Mouse (Mus musculus): ENCODE results near the gene Gm10226.
"Not testable (repeated sequence)": the region's sequence is repeated elsewhere in the genome, so short reads cannot be mapped to it uniquely, and the experiment has no call there.

Gm10226 gene

GRCm38 (mm10) chr17:21691560-21691959, at the start of gene Gm10226:
Gene Gm10226, plus strand, starts transcription at chr17:21691860.
- no peak for DNase-seq

GRCm38 (mm10) chr17:21648791-21649190, 42.9 kb upstream of the Gm10226 start:
- no peak for DNase-seq

GRCm38 (mm10) chr17:21649936-21650335, 41.7 kb upstream of the Gm10226 start:
- no peak for DNase-seq

DNA sequence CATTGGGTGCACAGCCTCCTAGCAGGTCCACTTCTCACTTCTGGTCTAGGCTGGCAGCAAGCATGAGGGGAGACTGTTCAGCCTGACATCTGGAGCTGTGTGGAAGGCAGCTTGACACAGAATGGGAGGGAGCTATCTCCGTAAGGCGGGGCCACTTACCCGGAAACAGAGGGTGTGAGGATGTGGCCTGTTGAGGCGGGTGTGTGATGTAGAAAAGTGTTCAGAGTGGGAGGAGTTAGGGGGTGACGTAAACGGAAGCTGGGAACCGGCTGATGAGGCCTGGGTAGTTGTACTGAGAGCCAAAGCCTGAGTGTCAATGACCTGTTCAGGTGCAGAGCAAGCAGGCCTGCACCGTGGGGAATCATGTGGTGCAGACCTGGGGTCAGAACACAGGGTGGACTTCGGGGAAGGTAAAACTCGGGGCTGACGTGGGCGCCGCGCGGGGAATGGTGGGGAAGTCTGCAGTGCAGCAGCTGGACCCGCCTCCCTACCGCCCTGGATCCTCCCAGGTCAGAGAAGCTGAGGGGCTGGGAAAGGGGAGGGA, 41.2 kb upstream of the Gm10226 start, which contains the start of gene Zfp983:
TSS of gene Zfp983 (plus strand) at position 261 of the 544 bp plus-strand sequence.
- peak; percentile 99 for DNase-seq

DNA sequence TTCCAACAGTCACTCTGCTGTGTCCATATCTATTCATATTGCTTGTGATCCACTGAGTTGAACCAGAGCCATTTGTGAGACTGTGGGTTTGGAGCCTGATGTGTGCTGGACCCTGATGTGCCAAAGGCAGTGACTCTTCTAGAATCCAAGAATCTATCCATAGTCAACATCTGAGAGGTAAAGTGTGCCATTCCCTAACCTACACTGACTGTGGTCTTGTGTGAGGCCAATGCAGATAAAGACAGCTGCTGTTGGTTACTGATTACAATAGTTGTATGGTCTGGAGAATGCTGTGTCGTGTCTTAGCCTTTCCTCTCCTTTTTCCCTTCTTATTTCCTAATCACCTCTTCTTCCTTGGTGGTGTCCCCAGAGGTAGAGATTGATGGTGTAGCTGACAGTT, 12.8 kb upstream of the Gm10226 start:
- not testable (repeated sequence) for DNase-seq

DNA sequence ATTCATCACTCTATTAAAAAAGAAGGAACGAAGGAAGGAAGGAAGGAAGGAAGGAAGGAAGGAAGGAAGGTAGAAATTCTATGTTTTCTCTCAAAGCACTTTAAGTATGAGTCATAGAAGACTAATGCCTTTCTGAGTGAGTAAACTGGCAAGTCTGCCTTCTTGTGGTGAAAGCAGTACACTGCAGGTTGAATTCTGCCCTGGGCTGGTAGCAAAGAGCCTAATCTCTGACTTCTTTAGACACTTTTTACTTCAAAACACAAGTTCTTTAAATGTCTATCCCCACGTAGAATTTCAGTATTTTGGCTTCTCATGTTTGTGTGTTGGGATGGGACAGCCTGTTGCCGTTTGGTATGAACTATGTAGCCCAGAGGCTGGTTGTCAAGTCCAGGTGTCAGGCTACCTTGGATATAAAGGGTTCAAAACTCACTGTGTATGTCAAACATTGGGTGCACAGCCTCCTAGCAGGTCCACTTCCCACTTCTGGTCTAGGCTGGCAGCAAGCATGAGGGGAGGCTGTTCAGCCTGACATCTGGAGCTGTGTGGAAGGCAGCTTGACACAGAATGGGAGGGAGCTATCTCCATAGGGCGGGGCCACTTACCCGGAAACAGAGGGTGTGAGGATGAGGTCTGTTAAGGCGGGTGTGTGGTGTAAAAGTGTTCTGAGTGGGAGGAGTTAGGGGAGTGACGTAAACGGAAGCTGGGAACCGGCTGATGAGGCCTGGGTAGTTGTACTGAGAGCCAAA, 12.2 kb upstream of the Gm10226 start:
- peak; percentile 99 for DNase-seq

DNA sequence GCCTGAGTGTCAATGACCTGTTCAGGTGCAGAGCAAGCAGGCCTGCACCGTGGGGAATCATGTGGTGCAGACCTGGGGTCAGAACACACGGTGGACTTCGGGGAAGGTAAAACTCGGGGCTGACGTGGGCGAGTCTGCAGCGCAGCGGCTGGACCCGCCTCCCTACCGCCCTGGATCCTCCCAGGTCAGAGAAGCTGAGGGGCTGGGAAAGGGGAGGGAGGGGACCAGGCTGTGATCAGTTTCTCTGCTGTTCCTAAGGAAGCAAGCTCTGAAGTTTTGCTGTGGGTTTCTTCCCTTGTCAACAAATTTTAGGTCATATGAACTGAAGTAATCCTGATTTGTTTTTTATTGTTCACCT, 11.7 kb upstream of the Gm10226 start:
- DNase-seq: not testable (repeated sequence)

DNA sequence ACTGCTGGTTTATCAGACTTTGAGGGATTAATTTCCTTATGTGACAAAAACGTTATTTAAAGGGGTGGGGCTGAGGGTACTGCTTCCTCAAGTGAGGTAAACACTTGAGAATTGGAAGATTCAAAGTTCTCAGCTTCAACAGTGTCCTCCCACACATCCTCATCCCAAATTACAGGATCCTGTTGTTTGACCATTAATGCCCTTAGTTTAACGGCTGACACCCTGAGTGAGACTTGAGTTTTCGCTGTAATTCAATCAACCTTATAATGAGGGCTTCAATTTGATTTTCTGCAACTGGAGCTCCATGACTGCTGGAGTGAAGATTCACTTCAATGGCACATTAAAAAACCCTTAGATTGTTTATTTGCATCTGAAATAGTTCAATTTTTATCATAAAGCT, 1.7 kb downstream of the Gm10226 start:
- no peak for DNase-seq

DNA sequence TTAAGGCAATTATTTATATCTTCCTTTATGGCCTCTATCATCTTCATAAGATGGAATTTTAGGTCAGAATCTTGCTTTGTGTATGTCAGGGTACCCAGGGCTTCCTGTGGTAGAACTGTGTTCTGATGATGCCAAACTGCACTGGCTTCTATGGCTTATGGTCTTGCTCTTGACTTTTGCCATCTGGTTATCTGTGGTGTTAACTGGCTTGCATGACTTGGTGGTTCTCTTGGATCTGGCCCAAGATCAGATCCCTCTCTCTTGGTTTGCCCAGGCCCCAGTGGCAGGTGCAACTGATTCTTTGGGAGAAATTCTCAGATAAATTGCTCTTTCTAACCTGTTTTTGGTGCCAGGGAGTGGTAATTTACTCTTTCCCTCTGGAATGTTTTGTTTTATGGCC, 4.4 kb downstream of the Gm10226 start:
- no peak for DNase-seq

GRCm38 (mm10) chr17:21702281-21703240, 10.9 kb downstream of the Gm10226 start:
- no peak for DNase-seq

DNA sequence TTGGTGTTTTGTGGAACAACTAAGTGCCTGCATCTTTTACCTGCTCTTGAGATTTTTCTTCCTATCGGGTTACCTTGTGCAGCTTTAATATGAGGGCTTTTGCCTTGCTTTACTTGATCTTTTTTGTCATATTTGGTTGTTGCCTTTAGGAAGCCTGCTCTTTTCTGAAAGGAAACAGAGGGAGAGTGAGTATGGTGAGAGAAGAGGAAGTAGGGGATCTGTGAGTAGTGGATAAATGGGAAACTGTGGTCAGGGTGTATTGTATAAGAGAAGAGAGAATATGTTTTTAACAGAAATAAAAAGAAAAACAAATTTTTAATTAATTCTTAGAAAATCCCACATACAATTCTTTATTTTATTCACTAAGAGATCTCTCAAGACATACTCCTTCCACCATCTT, 11.8 kb downstream of the Gm10226 start:
- no peak for DNase-seq

DNA sequence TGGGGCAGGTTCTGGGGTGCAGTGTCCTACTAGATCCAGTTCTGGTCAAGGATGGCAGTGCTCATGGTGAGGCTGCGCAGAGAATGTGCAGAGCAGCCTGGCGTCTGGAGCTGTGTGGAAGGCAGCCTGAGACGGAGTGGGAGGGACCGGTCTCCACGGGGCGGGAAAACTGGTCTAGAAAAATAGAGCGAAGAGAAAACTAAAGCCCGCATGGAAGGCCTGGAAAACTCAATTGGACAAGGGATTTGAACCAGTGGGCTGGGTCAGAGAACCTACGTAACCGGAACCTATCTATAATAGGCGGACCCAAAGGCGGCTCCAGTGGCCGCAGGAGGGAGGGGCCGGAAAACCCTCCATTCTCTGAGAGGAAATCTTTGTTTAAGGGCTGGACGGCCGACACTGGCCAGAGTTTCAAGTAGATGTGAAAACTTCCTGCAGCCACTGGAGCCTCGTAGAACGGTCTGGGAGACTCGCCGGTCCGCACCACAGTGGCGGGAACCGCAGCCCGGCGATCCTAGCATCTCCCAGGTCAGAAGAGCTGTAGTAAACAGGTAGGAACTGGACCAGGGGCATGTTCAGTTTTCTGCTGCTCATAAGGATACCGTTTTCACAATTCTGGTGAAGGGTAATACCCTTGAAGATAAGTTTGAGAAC, 15.8 kb downstream of the Gm10226 start, which contains the start of gene Zfp760:
TSS of gene Zfp760 (plus strand) at position 399 of the 654 bp plus-strand sequence.
- peak; percentile 99 for DNase-seq

GRCm38 (mm10) chr17:21708401-21708800, 16.7 kb downstream of the Gm10226 start:
- no peak for DNase-seq

DNA sequence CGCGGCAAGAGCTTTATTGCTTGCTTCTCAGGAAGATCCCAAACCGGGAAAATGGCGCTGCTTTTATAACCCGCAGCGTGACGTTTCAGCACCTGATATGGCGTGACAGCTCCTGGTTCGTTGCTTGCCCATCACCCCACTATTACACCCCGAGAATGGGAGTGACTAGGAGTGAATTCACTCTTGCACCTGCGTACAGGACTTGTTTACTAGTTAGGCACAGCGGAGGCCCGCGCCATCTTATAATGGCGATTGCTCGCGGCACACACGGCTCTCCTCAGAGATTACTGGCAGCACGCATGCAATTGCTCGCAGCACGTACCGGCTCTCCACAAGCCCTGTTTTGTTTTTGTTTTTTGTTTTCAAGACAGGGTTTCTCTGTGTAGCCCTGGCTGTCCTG, 38.8 kb downstream of the Gm10226 start, which contains the start of gene Zfp229:
TSS of gene Zfp229 (plus strand) at position 301 of the 400 bp plus-strand sequence.
- not testable (repeated sequence) for DNase-seq

GRCm38 (mm10) chr17:21733049-21733448, 41.4 kb downstream of the Gm10226 start:
- DNase-seq: peak; percentile 79

DNA sequence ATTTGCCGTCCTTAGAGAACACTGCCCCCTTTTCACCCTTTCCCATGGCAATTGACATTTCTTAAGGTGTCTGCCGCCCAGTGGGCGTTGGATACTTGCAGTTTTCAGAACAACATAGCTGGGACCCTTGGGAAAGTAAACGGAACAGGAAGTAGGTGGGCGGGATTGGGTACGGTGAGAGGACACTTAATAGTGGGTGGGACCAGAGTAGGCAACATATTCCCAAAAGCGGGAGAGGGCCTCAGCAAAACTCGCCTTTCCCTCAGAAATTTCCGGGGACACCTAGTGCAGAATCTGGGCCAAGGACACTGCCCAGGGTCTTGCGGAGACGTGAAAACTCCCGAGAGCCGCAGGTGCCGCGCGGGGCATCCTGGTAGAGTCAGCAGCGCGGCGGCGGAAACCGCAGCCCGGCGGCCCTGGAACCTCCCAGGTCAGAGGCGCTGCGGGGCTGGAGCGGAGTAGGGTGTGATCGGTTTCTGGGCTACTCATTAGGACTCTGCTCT, 41.9 kb downstream of the Gm10226 start:
- DNase-seq: peak; percentile 98
